Mouse (Mus musculus) embryonic fibroblast, embryonic 13.5 days (primary cell): Measurements from ENCODE around the gene Actb.

ENCODE experiments used
- CTCF ChIP-seq: IDR thresholded peaks from 2 replicates; pipeline ENCODE4 v1.5.1; 2011; ENCODE audit warnings: mild to moderate bottlenecking, control low read depth, low read length, moderate library complexity, borderline replicate concordance; ENCODE audit not compliant: insufficient read depth
- POLR2A ChIP-seq: IDR thresholded peaks from 2 replicates; pipeline ENCODE4 v1.6.1; 2011; ENCODE audit warnings: low read depth, mild to moderate bottlenecking, control low read depth, low read length, moderate library complexity

DNA sequence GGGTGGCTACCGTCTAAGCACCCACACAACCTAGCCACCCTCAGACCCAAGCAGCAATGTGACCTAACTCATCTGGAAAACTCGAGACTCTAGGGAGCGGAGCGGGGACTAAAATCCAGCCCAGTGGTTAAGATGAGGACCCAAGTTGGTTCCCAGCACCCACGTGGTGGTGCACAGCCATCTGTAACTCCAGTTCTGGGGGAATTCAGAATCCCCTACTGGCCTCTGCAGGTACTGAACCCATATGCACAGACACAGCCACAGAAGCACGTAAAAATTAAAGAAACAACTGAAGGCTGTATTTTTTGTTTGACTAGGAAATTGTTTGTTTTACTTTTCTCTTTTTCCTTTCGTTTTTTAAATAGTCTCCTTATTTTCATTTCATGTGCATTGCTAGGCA is 32.8 kb downstream of the Actb start:
- TF ChIP-seq CTCF (no peak), POLR2A (no peak)
